Mouse (Mus musculus) neural tube, embryonic 14.5 days (tissue): ENCODE measurements around the gene Sertad3. TPM values are rescaled to one million over a fixed set of nuclear protein-coding genes. Genes with fewer than 3 reads are reported as not detected.

Experiments
- ATAC-seq: fragments of 200-750 bp; cut with Nextera tagmentation; 2 replicates; pipeline ENCODE4 v1.8.0; 2017; ENCODE audit warnings: low read depth, mild to moderate bottlenecking, moderate TSS enrichment, moderate library complexity
- H3K27ac ChIP-seq: fragments of 300-500 bp; sonication (generic); 2 replicates; pipeline ENCODE4 v1.5.1; 2014; ENCODE audit warnings: low read depth, mild to moderate bottlenecking, control low read depth, low read length, moderate library complexity, mixed read lengths
- H3K27me3 ChIP-seq: fragments of 300-500 bp; sonication (generic); 2 replicates; pipeline ENCODE4 v1.6.1; 2014; ENCODE audit warnings: low read length; ENCODE audit not compliant: control insufficient read depth, insufficient read depth
- H3K36me3 ChIP-seq: fragments of 300-500 bp; sonication (generic); 2 replicates; pipeline ENCODE4 v1.6.1; 2014; ENCODE audit warnings: low read length, mixed read lengths; ENCODE audit not compliant: control insufficient read depth, insufficient read depth
- H3K4me1 ChIP-seq: fragments of 300-500 bp; sonication (generic); 2 replicates; pipeline ENCODE4 v1.6.1; 2014; ENCODE audit warnings: low read length; ENCODE audit not compliant: control insufficient read depth, insufficient read depth
- H3K4me2 ChIP-seq: fragments of 300-500 bp; sonication (generic); 2 replicates; pipeline ENCODE4 v1.6.1; 2014; ENCODE audit warnings: mild to moderate bottlenecking, low read depth, low read length, control low read depth
- H3K4me3 ChIP-seq: fragments of 300-500 bp; sonication (generic); 2 replicates; pipeline ENCODE4 v1.5.1; 2014; ENCODE audit warnings: low read depth, low read length, control low read depth, mixed read lengths
- H3K9ac ChIP-seq: fragments of 300-500 bp; sonication (generic); replicated peaks from 2 replicates; pipeline ENCODE4 v1.6.1; 2014; ENCODE audit warnings: low read depth, mild to moderate bottlenecking, control low read depth, low read length, mixed read lengths
- H3K9me3 ChIP-seq: fragments of 300-500 bp; sonication (generic); 2 replicates; pipeline ENCODE4 v1.6.1; 2016; ENCODE audit warnings: low read length; ENCODE audit not compliant: control insufficient read depth
- WGBS: fragments of 180-500 bp; shearing (Covaris S2); extraction: QIAGEN DNeasy Blood & Tissue Kit; methylation state at CpG from one replicate; pipeline ENCODE4 v1.1.7; 2014; 5-methylcytosine and 5-hydroxymethylcytosine counted together
- polyA plus RNA-seq: library from polyadenylated mRNA; unstranded; fragments of >200 nt; fragmentation: Nextera tagmentation; extraction: Ambion mirVana; gene quantifications from 2 replicates; pipeline ENCODE4 v1.2.1, GENCODE M21; 2014

Sertad3 gene
- polyA plus RNA-seq, 1 experiment from 2014 or later = 5.7 TPM

DNA sequence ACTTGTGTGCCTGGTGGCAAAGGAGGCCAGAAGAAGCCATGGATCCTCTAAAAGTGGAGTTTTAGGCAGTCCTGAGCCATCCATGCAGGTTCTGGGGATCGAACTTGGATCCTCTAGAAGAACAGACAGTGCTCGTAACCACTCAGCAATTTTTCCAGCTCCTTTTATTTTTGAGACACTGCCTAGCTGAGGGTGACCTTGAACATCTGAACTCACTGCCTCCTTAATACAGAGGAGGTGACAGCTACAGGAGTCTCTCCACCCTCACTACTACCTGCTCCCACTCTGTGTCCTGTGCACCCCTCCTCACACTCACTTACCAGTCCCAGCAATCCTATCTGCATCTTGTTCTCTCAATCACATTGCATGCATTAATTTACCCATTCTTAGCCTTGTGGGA lies 2.0 kb downstream of the Sertad3 start:
- H3K9ac ChIP-seq = no peak overlapping the region
- no peak for ATAC-seq
- H3K4me1 ChIP-seq = peaks cover 3% of the 10 kb centered on the region; the same call in 1 of the 2 replicates
- no peaks in the 10 kb centered on the region for H3K27me3 ChIP-seq
- no peak overlapping the region for H3K4me3 ChIP-seq
- peaks cover 8% of the 10 kb centered on the region; the same call in 1 of the 2 replicates for H3K36me3 ChIP-seq
- H3K9me3 ChIP-seq = no peaks in the 10 kb centered on the region
- no peak overlapping the region for H3K4me2 ChIP-seq
- H3K27ac ChIP-seq = no peak overlapping the region
- WGBS = 97% methylated on average over 2 of the region's 2 CpGs

DNA sequence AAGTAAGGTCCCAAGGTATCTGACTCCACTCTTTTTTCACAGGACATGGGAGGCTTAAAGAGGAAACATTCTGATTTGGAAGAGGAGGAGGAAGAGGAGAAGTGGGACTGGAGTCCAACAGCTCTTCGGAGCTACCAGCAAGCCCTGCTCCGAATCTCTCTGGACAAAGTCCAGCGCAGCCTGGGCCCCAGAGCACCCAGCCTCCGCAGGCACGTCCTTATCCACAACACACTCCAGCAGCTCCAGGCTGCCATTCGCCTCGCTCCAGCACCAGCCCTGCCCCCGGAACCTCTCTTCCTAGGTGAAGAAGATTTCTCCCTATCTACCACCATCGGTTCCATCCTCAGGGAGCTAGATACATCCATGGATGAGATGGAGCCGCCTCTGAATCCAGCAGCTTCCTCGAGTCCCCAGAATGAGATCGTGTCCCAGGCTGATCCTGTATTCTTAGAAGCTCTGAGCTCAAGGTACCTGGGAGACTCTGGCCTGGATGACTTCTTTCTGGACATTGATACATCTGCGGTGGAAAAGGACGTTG lies 2.6 kb downstream of the Sertad3 start:
- Histone ChIP-seq H3K4me1 (peaks cover 3% of the 10 kb centered on the region; the same call in 1 of the 2 replicates), H3K4me3 (no peak overlapping the region), H3K4me2 (no peak overlapping the region), H3K9ac (no peak overlapping the region), H3K27me3 (no peaks in the 10 kb centered on the region), H3K9me3 (no peaks in the 10 kb centered on the region), H3K36me3 (peaks cover 8% of the 10 kb centered on the region; the same call in 1 of the 2 replicates), H3K27ac (no peak overlapping the region)
- 98% methylated on average over 14 of the region's 14 CpGs for WGBS
- ATAC-seq = no peak

DNA sequence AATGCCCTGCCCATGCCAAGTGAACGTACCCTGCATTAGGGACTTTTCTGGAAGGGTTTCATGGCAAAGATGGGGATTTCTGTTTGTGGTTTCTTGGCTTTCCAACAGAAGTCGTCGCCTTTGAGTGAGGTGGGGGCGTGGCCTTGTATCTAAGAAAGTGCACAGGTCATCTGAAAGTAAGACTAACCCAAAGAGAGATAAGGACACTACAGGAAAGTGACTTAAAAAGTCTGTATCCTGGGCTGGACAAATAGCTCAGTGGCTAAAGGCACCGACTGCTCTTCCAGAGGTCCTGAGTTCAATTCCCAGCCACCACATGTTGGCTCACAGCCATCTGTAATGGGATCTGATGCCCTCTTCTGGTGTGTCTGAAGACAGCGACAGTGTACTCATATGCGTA lies 5.0 kb downstream of the Sertad3 start:
- Histone ChIP-seq H3K27ac (no peak overlapping the region), H3K9ac (no peak overlapping the region), H3K4me3 (no peak overlapping the region), H3K4me1 (peaks cover 4% of the 10 kb centered on the region; the same call in 1 of the 2 replicates), H3K9me3 (no peaks in the 10 kb centered on the region), H3K36me3 (peaks cover 8% of the 10 kb centered on the region; the same call in 1 of the 2 replicates), H3K27me3 (no peaks in the 10 kb centered on the region), H3K4me2 (no peak overlapping the region)
- no peak for ATAC-seq
- 84% methylated on average over 7 of the region's 7 CpGs for WGBS

DNA sequence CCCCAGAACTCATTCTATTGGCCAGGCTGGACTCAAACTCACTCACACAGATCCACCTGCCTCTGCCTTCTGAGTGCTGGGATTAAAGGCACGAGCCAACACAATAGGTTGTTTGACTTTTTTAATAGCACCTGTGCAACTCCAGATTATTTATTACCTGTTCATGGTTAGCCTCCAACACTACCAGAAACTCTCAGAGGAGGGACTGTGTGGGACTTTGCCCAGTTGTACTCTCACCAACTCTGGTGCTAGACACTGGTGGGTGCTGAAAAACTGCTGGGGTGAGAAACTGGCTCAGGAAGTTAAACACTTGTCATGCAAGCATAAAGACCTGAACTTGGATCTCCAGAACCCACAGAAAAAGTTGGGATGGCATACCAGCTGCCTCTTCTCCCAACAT lies 6.2 kb downstream of the Sertad3 start:
- Histone ChIP-seq H3K36me3 (peaks cover 8% of the 10 kb centered on the region; the same call in 1 of the 2 replicates), H3K27ac (no peak overlapping the region), H3K9me3 (no peaks in the 10 kb centered on the region), H3K9ac (no peak overlapping the region), H3K4me2 (no peak overlapping the region), H3K27me3 (no peaks in the 10 kb centered on the region), H3K4me1 (peaks cover 4% of the 10 kb centered on the region; the same call in 1 of the 2 replicates), H3K4me3 (no peak overlapping the region)
- WGBS = 78% methylated on average over 1 of the region's 1 CpGs
- no peak for ATAC-seq

GRCm38 (mm10) chr7:27480506-27480905 lies 6.9 kb downstream of the Sertad3 start:
- Histone ChIP-seq H3K27ac (no peak overlapping the region), H3K9me3 (no peaks in the 10 kb centered on the region), H3K27me3 (no peaks in the 10 kb centered on the region), H3K36me3 (peaks cover 8% of the 10 kb centered on the region; the same call in 1 of the 2 replicates), H3K9ac (peak overlapping the region; percentile 16; the same call in 1 of the 2 replicates), H3K4me2 (no peak overlapping the region), H3K4me3 (no peak overlapping the region), H3K4me1 (peaks cover 4% of the 10 kb centered on the region; the same call in 1 of the 2 replicates)
- WGBS = 83% methylated on average over 3 of the region's 3 CpGs
- ATAC-seq = no peak

DNA sequence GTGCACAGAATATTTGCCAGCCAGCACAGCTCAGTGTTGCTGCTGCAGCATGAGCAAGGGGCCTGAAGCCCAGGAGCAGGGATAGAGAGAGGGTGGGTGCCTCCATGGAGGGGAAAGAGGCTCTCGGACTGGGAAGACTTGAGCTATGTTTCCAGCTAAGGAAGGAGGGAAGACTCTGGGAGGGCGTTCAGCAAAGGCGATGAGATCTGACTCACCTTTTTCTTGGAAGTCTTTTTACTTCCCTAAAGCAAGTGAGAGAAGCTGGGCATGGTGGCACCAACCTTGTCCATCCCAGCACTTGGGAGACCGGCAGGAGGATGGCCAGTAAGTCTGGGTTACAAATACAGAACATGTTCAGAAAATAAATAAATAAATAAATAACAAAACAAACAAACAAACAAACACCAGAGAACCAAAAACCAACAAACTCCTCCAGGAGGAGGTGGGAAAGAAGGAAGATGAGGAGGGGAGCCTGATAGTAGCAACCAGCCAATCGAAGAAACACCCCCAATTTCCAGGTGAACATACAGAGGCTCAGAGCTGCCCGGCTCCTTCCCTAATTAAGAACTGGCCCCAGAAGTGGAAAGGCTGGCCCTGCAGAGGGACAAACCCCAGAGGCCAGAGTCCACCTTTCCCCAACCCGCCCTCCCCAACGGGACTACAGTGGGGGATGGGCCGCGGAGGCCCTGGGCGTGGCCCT lies 7.5 kb downstream of the Sertad3 start:
- Histone ChIP-seq H3K36me3 (peaks cover 7% of the 10 kb centered on the region; the same call in 1 of the 2 replicates), H3K9ac (peak overlapping the region; percentile 50), H3K4me2 (peak overlapping the region; percentile 54), H3K27me3 (no peaks in the 10 kb centered on the region), H3K27ac (no peak overlapping the region), H3K9me3 (no peaks in the 10 kb centered on the region), H3K4me3 (peak overlapping the region; percentile 16), H3K4me1 (peaks cover 4% of the 10 kb centered on the region; the same call in 1 of the 2 replicates)
- WGBS = 16% methylated on average over 11 of the region's 11 CpGs
- ATAC-seq = no peak

DNA sequence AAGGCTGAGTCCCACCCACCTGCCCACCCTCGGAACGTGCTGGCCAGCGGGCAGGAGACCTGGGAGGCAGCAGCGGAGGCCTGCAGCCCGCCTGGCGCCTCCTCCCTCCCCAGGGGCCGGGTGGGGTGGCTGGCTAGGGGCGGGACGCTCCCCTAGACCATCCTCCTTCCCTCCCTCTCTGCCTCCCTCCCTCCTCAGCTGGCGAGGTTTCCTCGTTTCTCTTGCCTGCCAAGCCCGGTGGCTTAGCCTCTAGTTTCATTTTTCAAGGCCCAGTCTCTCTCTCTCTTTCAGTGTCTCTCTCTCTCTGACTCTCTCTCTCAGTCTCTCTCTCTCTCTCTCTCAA lies 8.0 kb downstream of the Sertad3 start:
- 0 out of 2 replicates have a peak, but pooled peaks cover 4% of the 10 kb centered on the region for H3K36me3 ChIP-seq
- H3K27ac ChIP-seq = no peak overlapping the region
- H3K9me3 ChIP-seq = no peaks in the 10 kb centered on the region
- H3K9ac ChIP-seq = peak overlapping the region; percentile 50
- peak; percentile 55; the same call in 1 of the 2 replicates for ATAC-seq
- WGBS = 0% methylated on average over 10 of the region's 12 CpGs
- no peaks in the 10 kb centered on the region for H3K27me3 ChIP-seq
- peak overlapping the region; percentile 16 for H3K4me3 ChIP-seq
- peaks cover 4% of the 10 kb centered on the region; the same call in 1 of the 2 replicates for H3K4me1 ChIP-seq
- H3K4me2 ChIP-seq = peak overlapping the region; percentile 54

DNA sequence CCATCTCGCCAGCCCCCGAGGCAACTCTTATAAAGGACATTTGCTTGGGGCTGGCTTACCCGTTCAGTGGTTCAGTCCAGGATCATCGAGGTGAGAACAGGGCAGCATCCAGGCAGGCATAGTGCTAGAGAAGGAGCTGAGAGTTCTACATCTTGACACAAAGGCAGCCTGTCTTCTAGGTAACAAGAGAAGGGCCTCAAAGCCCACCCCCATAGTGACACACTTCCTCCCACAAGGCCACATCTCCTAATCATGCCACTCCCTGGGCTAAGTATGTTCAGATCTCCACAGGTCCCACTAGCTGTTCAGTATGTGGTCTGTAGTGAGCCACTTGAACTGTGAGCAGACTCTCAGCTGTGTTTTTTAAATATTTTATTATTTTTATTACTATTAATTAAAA lies 10.3 kb downstream of the Sertad3 start:
- Histone ChIP-seq H3K27ac (no peak overlapping the region), H3K9me3 (no peaks in the 10 kb centered on the region), H3K36me3 (no peaks in the 10 kb centered on the region), H3K4me2 (no peak overlapping the region), H3K4me3 (no peak overlapping the region), H3K4me1 (peaks cover 4% of the 10 kb centered on the region; the same call in 1 of the 2 replicates), H3K9ac (no peak overlapping the region), H3K27me3 (no peaks in the 10 kb centered on the region)
- no peak for ATAC-seq
- WGBS = 90% methylated on average over 4 of the region's 4 CpGs

DNA sequence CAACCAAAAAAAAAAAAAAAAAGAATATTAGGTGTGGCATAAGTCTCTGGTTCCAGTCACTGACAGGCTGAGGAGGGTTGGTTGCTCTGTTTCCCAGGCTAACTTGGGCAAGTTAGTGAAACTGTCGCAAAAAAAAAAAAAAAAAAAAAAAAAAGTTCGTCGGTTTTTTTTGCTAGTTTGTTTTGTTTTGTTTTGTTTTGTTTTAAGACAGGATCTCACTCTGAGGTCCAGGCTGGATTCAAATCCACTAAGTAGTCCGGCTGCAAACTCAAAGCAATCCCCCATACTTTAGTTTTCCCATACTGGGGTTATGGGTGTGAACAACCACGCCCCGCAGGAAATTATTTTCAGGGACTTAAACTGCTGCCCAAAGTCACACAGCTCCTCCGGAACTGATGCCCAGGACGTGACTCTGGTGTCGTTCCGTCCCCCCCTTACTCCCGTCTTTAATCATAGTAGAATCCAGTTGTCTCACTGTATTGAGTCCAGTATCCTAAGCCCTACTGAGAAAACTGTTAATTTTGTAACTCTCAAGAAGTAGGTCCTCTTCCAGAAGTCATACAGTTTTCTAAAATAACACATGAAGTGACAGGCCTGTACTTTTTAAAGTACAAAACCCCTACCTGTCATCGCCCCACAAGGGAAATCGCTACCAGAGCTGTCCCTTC lies 12.7 kb downstream of the Sertad3 start:
- H3K4me2 ChIP-seq = peak overlapping the region; percentile 54
- H3K36me3 ChIP-seq = no peaks in the 10 kb centered on the region
- no peaks in the 10 kb centered on the region for H3K27me3 ChIP-seq
- 4% methylated on average over 13 of the region's 13 CpGs for WGBS
- H3K4me3 ChIP-seq = peak overlapping the region; percentile 68
- ATAC-seq = peak; percentile 15
- H3K9ac ChIP-seq = no peak overlapping the region
- no peak overlapping the region for H3K27ac ChIP-seq
- no peaks in the 10 kb centered on the region for H3K9me3 ChIP-seq
- peaks cover 6% of the 10 kb centered on the region; the same call in 1 of the 2 replicates for H3K4me1 ChIP-seq
